Mouse (Mus musculus) urinary bladder, adult 2 months (tissue): ENCODE results near the gene Endod1. TPM values are rescaled to one million over a fixed set of nuclear protein-coding genes. Genes with fewer than 3 reads are reported as not detected.
"Not testable (repeated sequence)": the region's sequence is repeated elsewhere in the genome, so short reads cannot be mapped to it uniquely, and the experiment has no call there.

Experiments
- DNase-seq: peaks from one replicate; pipeline ENCODE4 v3.0.0; 2022; ENCODE audit warnings: low spot score
- polyA plus RNA-seq: library from polyadenylated mRNA; depleted of rRNA; stranded (reverse); fragments of >200 nt; gene quantifications from 2 replicates; pipeline ENCODE4 v1.2.3, GENCODE M21; 2012

The Endod1 gene
- polyA plus RNA-seq, 1 experiment: 44.1 TPM

DNA sequence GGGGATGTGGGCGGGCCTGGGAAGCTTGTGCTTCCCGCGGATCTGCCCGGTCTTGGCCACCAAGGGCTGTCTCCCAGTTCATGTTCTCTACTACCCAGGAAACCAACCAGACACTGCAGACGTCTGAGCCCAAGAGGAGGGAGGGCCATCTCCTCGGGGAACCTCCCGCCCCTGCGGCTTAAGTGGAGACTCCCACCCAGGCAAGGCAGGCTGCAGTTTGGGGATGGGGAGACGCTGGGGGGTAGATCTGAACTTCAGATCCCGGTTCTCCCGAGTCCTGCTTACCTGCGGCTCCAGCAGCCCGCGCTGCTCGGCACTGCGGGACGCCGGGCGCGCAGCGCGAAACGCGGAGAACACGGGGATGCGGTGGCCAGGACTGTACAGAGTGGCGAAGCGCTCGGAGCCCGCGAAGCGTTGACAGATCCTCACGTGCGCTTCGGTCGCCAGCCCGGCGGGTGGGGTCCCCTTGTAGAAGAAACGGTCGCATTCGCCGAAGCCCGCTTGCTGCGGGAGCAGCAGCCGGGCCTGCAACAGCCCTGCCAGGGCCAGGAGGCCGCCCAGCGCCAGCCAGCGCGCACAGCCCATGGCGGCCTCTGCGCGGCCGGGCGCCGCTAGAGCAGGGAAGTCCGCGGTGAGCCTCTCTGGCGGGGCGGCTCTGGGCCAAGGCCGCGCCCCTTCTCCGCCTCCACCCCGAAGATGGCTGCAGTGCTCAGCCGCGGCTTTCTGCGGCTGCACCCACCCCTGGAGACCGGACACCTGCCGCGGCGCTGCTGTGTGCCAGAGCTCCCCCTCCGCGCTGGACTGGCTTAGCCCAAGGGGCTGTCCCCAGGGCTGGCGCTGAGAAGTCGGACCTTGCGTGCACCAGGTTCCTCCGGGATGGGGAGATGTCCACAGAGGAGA, 671 bp downstream of the Endod1 start:
- peak; percentile 85 for DNase-seq

DNA sequence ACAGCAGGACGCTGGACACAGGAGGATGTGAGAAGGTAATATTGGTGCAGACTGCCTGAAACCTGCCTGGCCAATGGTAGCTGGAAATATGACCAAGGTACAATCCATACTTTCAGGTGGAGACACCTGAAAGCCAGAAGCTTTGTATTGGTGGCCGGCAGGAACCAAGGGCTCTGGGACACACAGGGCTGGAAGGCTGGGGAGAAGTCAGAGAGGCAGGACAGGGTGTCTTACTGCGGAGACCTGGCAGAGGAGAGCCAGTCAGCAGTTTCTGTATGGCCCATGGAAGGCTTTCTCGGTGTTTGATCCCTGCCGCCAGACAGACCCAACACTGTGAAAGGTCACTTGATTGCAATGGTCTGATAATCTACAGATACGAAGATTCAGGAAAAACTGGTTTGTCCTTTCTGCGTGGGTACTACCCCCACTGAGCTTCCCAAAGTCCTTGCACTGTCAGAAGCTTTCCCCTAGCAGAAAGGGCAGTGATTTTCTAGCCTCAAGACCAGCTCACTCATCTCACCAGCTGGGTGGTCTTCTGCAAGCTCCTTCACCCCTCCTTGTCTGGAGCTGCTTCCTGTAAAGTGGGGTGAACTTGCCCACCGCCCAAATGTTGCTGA, 1.4 kb downstream of the Endod1 start:
- no peak for DNase-seq

DNA sequence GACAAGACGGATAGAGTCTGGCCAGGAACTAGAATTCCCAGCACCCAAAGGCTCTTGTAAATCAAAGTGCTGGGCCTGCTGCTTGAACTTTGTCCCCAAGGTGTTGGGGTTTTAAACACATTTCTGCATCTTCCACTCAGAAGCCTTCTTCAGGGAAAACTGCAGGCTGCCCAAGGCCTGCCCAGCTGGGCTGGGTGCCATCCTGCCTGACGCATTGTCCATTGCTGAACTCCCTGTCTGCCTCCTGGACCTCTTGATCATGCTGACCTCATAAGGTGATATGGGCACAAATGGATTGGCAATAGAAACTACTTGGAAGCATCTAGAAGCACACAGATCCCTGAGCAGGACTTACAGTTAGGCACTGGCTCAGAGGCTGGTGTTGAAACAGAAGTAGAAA, 3.2 kb downstream of the Endod1 start:
- DNase-seq: no peak

DNA sequence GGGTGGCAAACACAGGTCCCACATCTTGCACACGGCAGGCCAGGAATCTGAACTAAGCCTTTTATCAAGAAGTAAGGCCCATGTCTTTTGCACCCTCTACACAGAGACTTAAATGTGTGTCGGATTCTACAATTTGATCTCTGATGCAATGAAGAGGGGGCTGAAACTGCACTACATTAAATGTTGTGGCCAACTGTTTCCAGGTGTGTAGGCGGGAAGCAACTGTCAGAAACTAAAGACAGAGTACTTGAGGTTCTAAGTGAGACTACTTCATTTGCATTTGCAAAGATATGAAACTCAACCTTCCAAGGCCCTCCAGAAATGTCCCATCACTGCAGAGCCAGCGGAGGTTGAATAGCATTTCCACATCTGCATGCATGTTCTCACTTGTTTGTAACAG, 5.2 kb downstream of the Endod1 start:
- no peak for DNase-seq

DNA sequence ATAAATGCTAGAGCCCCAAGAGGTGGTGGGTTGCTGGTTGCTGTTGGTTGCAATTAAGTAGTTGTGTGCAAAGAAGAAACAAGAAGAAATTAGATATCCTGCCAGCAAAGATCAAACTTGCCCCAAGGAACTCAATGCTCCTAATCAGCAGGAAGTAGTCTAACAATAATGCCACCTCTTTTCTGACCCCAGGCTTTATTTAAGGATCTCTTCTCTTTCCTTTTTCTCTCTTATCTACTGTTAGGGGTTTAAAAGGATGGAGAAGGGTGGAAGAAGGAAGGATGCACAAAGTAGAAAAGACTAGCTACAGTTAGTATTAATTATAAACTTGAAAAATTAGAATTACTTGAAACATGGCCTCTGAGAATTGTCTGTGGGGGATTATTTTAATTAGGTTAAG, 8.9 kb downstream of the Endod1 start:
- DNase-seq: no peak

DNA sequence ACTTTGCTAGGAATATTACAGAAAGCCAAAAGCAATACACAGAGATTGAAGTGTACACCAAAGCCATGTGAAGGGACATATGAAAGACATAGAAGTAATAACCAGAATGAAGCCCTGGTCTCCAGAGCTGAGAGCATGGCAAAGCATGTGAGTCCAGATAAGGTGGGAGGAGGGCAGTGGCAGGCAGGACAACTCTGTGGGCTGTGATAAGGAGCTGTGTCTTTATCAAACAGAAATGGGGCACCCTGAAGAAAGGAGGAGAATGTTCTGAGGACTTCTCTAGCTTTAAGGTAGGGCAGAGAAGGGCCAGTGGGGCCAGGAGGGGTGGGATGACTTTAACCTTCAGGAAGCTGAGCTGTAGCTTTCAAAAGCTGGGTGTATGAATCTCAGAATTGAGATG, 12.0 kb downstream of the Endod1 start:
- no peak for DNase-seq

DNA sequence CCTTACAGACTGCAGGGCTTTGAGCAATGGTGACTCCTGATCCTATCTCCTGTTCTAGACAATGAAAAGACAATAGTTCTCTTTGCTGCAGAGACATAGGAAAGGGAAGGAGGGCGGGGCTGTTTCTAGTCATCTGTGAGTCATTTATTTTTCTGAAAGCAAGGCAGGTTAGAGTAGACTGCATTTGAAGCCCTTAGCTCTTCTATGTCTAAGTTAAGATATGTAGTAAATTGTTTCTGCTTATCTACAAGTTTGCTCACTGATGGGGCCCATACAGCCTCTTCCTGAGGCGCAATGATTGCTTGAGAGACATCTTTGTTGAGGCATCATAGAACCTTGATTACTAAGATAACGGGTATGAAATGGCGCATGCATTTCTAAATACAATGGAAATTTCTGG, 13.5 kb downstream of the Endod1 start:
- DNase-seq: no peak

DNA sequence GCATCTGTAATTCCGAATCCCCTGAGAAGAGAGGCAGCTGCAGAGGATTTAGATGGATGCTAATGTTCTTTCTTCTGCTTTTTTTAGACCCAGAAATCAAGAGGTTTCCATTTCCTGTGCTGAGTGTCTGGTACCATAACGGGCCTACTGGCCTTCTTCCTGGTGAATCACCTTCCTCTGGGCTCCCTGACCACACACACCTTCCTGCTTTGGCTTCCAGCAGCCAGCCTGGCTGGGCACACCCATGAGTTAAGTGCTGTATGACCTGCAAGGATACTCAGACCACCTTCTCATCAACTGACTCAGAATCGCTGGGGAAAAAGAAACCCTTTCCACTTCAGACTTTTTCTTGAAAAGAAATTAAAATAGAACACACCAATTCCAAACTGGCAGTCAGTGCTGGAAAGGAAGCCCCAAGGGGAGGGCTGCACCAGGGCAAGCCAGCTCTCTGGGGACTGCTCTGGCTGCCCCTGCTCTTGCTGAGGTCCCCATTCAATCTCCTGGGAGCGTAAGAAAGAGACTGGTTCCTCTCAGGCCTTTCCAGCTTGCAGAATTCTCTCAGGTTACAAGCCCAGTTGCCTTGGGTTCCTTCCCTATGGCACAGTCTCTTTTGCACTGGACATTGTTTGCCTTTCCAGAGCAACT, 15.7 kb downstream of the Endod1 start:
- DNase-seq: no peak

DNA sequence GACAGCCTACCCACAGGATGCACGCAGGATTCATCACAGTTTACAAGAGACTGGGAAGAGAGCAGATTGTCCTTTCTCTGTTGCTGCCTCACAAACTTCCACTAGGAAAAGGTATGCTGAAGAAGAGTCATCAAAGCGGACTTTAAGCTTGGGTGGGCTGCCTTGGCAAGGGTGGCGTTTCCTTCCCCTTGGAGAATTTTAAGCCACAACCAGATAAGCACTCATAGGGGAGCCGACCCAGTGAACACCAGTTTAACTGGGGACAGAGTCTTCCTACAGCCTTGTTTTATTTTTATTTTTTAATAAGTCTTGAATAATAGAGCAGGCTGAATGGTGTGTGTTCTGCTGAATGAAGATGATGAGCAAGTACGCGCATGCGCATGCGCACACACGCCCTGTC, 16.6 kb downstream of the Endod1 start:
- DNase-seq: no peak

DNA sequence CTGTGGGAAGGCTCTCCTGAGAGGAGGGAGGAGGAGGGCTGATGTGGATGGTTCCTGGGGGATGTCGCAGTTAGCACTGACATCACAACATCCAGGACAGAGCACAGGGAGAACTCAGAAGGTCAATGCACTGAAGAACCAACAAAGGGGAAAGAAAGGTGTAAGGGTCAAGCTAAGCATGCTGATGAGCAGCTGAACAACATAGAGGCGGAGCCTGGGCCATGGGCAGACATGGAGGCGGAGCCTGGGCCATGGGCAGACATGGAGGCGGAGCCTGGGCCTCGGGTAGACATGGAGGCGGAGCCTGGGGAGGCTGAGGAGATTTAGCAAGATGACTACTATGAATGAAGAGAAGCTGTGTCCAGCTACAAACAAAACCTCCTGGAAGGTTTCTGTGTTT, 17.8 kb downstream of the Endod1 start:
- DNase-seq: no peak

DNA sequence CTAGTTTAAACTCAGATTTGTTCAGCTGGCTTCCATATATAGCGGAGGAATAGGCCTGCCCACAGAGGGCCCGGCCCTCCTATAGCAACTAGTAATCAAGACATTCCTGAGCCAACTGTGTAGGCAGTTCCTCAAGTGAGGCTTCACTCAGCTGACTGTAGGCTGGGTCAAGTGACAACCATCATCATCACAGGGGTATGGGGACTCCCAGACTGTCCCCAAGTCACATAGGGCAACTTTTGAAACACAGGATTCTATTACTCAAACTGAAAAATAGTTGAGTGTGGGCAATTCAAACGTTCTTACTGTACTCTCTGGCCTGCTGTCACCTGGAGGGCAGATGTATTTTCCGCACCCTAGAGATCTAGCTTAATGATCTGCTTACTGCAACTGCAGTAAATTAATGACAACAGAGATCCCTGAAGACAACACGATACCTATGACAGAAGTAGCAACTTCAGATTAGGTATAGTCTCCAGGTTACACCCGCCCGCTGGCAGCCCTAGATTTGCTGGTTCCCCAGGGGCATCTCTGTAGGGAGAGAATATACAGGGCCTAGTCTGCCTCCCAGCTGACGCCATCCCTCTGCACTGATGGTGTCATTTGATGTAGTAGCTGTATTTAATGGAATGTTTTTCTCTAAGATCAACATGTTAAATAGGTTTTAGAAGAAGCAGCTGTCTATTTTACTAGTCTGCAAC, 19.1 kb downstream of the Endod1 start:
- no peak for DNase-seq

DNA sequence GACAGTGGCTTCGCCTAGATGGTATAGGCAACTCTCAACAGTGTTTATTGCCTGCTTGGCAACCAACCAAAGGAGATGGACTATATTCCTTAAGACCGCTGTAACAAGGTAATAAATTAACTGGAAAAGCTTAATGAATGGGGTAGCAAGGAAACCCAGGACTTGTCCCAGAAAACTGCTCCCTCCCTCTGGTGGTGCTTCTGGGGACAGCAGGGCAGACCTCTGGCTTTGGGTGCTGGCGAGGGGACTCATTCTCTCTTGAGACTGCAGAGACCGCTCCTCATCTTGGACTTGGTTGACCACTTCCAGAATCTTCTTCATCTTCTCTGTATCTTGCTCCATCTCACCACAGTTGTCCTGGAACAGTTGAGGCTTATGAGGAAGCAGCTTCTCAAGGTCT, 24.3 kb downstream of the Endod1 start:
- no peak for DNase-seq

DNA sequence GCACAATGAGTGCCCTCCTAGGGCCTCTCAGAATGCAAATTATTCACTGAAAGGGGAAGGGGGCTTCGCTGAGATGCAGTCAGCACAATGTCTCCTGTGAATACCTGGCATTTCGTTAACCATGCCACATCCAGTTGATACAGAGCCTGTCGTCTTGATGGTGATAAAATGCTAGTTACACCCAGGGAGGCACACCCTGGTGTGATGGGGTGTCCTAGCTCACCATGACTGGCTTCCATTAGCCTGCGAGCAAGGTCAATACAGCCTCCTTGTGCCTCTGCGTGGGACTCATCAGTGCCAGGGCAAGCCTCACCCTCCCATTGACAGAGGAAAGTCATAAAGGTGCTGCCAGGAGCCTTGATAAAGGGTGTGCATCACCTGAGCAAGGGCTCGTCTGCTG, 26.5 kb downstream of the Endod1 start:
- DNase-seq: no peak

DNA sequence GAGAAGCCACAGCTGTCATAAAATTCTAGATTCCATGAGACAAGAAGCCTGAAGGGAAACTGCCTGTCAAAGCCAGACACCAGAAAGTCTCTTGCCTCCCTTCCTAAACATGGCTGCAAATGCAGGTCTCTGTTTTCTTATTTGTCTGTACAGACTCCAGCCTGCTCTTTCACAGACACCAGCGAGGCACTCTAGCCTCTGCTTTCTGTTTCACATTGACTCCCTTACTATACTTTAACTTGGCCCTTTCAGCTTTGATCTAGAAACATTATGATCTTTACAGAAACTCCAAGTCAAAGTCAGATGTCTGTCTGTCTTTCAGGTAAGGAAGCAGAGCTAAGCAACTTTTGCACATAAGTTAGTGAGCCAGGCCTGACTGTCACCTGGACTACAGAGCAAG, 29.0 kb downstream of the Endod1 start:
- DNase-seq: no peak

DNA sequence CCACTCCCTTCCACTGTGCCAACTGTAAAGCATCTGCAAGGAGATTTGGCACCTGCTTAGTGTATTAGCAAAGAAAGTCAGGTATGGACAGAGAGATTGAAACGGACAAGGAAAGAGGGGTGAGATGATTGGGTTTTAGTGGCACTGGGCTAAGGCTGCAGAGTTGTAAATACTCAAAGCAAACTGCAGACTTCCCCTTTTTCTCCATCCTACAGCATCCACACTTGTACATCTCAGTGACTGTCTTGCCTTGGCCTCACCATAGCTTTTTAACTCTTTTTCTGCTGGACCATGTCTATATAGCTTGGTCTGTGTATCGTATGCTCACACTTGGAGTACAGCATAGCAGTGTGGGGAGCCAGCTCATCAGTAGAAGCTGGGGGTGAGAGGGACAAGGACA, 30.5 kb downstream of the Endod1 start:
- no peak for DNase-seq

DNA sequence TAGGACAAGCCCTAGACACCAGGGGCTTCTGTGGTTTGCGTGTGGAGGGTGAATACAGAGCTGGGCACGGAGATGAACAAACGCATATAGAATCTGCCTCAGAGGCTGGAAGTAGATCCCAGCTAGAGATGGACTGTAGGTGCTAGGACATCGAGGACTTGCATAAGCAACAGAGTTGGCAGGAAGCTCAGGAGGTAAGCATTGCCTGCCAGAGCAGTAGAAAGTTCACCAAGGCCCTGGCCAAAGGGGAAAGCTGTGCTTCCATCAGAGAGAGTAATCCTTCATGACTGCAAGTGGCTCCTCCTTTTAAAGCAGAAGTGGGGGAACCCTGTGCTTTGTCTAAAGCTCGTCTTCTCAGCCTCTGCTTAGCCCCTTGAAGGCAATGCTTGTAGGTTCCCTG, 31.9 kb downstream of the Endod1 start:
- DNase-seq: no peak

DNA sequence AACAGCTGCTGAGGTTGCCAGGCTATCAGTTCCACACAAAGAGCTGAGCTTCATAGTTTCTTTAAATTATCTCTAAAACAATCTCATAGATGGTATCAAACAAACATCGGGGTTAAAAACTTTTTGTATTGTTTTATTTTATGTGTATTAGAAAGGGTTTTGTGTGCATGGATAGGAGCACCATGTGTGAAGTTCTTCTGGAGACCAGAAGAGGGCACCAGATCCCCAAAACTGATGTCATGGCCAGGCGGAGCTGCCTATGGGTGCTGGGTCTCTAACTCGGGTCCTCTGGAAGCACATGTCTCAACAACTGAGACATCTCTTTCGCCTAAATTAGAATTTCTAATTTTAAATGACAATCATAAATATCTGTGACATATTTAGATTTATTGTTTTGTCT, 32.9 kb downstream of the Endod1 start:
- no peak for DNase-seq

DNA sequence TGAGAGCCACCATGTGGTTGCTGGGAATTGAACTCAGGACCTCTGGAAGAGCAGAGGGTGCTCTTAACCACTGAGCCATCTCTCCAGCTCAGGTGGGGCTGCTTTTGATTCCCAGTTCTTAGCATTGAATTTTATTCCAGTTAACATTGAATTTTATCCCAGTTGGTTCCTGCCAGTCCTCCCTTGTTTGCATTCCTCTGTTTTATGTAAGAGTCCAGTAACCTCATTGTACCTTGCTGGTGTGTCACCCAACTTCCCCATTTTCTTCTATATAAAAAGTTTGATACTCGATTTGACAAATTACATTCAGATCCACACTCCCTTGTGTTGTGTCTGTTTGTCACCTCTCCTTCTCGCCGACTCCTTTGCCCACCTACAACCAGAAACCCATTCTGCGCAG, 35.4 kb downstream of the Endod1 start:
- not testable (repeated sequence) for DNase-seq

DNA sequence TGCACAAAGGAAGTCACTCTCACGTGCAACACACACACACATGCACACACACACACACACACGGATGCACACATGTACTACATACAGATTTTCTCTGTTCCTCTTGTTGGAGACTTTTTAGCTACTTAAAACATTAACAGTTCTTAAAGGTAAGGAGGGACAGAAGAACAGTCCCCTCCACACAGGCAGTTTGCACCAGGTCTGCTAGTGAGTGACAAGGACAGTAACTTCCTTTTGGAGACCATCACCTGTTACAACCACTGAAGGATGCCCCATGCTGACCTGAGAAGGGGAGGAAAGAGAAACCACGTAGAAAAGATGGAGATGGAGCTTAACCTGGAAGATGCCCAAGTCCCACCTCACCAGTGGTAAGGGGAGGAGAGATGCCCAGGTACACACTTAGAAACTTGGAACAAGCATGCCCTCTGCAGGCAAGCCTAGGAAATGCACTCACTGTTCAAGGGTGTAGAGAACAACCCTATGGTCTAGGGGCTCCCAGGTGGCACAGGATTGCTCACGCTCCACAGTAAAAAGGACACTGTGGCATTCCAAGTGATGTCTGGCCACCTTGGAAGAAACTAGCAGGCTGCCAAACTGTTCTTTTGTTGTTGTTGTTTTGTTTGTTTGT, 39.2 kb downstream of the Endod1 start:
- DNase-seq: peak; percentile 47

DNA sequence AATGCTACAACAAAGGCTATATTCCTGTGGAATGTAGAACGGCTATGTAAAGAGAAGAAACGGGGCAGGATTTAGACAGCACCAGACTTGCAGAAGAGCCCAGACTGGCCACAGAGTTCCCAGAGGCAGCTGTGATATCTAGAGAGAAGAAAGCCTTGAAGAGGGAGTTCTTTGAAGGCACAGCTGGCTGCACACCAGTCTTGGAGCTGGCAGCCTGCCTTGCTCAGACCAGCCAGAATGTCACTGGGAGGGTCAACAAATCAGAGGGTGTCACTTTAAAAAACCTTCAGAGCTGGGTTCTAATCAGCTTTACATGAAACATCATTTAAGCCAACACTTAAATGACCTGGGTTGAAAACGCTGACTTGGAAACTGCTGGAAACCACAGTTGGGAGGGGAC, 42.6 kb downstream of the Endod1 start:
- no peak for DNase-seq

DNA sequence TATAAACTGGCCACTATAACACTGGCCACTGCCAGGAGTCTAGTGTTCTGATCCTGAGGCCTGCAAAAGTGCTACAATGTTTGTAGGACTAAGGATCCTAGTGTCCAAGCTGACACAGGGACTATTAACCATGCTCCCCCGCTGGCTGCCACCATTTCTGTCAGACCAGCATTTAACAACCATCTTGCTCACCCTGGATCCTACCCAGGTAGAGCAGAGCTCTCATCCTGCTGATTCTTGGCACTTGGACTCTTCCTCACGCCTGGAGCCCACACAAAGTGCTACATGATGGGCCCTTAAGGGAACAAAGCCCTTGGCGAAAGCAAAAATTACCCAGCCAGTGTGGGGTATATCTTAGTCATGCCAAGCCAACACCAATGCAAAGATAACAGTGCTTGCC, 44.4 kb downstream of the Endod1 start:
- DNase-seq: no peak

DNA sequence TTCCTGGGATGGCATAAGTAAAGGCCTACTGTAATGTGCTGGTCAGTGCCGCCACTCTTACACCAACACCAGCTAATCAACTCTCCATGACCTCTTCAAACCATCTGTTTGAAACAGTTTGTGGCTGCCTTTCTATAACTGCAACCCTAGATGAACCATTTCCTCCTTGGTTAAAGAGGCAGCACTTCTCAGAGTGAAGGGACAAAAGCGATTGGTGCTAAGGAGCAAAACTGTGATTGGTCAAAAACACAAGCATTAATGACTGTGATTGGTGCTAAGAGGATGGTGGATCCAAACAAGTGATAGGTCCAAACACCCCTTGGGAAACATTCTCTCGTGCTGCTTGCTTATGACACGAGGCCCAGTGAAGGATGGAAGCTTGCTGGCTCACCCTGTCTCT, 45.5 kb downstream of the Endod1 start:
- DNase-seq: no peak
